Mouse (Mus musculus) kidney, adult 2 months (tissue): ENCODE results near the gene Tns2. TPM values are rescaled to one million over a fixed set of nuclear protein-coding genes. Genes with fewer than 3 reads are reported as not detected.

Source experiments
- DNase-seq: peaks from one replicate; pipeline ENCODE4 v3.0.0; 2021
- H3K27ac ChIP-seq: fragments of 200-500 bp; 2 replicates; pipeline ENCODE4 v1.5.1; 2012; ENCODE audit warnings: low read depth, low read length, control low read depth, inconsistent platforms; ENCODE audit not compliant: insufficient read depth
- H3K27me3 ChIP-seq: fragments of 200-500 bp; replicated peaks from 2 replicates; pipeline ENCODE4 v1.6.1; 2012; ENCODE audit warnings: mild to moderate bottlenecking, moderate library complexity, low read length, inconsistent platforms; ENCODE audit not compliant: control insufficient read depth, insufficient read depth
- H3K36me3 ChIP-seq: fragments of 200-500 bp; 2 replicates; pipeline ENCODE4 v1.6.1; 2012; ENCODE audit warnings: mild to moderate bottlenecking, moderate library complexity, low read length, inconsistent platforms; ENCODE audit not compliant: control insufficient read depth, insufficient read depth
- H3K4me1 ChIP-seq: fragments of 200-500 bp; 2 replicates; pipeline ENCODE4 v1.6.1; 2011; ENCODE audit warnings: low read length; ENCODE audit not compliant: control insufficient read depth, insufficient read depth
- H3K4me3 ChIP-seq: fragments of 200-500 bp; 2 replicates; pipeline ENCODE4 v1.5.1; 2011; ENCODE audit warnings: mild to moderate bottlenecking, low read depth, low read length, control low read depth; ENCODE audit not compliant: insufficient read depth
- CTCF ChIP-seq: fragments of 200-500 bp; conservative IDR thresholded peaks from 2 replicates; pipeline ENCODE4 v1.5.1; 2011; ENCODE audit warnings: low read depth, mild to moderate bottlenecking, control low read depth, low read length, moderate library complexity, mixed read lengths; ENCODE audit not compliant: insufficient read depth, insufficient read length
- POLR2A ChIP-seq: fragments of 200-500 bp; IDR thresholded peaks from one replicate; pipeline ENCODE4 v1.6.1; 2011; ENCODE audit warnings: low read depth, low read length, control low read depth
- WGBS: fragments of 180-500 bp; shearing (Covaris S2); methylation state at CpG from one replicate; pipeline ENCODE4 v1.1.7; 2018; 5-methylcytosine and 5-hydroxymethylcytosine counted together
- polyA plus RNA-seq: library from polyadenylated mRNA; depleted of rRNA; stranded (reverse); fragments of >200 nt; gene quantifications from 2 replicates; pipeline ENCODE4 v1.2.3, GENCODE M21; 2012

The Tns2 gene
- polyA plus RNA-seq, 1 experiment = 124 TPM

DNA sequence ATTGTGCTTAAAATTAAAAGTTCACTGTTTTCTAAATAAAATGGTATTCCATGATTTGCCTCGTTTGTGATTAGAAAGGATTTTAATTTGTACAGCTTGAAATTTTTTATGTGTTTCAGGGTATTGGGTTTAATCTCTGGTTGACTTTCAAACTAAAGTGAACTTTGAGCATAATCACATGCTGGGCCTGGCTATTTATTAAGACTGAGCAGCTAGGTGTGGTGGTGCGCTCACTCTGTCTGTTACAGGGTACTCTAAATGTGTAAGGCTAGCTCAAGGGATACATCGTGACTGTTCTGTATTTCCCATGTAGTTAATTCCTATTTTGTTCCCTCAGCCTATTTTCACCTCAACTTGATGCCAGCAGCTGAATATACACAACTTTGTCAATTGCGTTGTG, 18.1 kb upstream of the Tns2 start:
- 52% methylated on average over 4 of the region's 4 CpGs for WGBS
- Histone ChIP-seq H3K4me3 (no peak overlapping the region), H3K27me3 (no peaks in the 10 kb centered on the region), H3K27ac (peak overlapping the region; percentile 67; the same call in 1 of the 2 replicates), H3K36me3 (peaks cover 13% of the 10 kb centered on the region), H3K4me1 (peaks cover 19% of the 10 kb centered on the region)
- peak; percentile 81 for DNase-seq
- TF ChIP-seq POLR2A = no peak
- no peak for TF ChIP-seq CTCF

DNA sequence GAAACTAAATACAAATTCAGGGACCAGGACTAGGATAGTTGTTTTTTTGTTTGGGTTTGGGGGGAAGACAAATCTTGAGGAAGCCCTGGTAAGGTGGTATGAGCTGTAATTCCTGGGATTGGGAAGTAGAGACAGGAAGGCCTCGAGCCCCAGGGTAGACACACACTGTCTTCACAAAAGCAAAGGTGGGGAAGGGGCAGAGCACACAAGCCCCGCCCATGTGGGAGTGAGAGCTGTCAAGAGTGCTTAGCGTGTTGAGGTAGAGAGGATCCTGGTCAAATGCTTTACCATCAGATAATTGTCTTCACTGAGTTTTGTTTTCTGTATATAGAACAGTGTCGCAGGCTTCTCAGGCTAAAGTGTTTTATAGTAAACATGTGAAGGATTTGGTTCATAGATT, 17.2 kb upstream of the Tns2 start:
- Histone ChIP-seq H3K36me3 (peaks cover 19% of the 10 kb centered on the region), H3K4me3 (no peak overlapping the region), H3K27ac (peak overlapping the region; percentile 63; the same call in 1 of the 2 replicates), H3K27me3 (no peaks in the 10 kb centered on the region), H3K4me1 (peaks cover 19% of the 10 kb centered on the region)
- DNase-seq = no peak
- 66% methylated on average over 4 of the region's 4 CpGs for whole genome bisulfite sequencing
- TF ChIP-seq CTCF (no peak), POLR2A (no peak)

DNA sequence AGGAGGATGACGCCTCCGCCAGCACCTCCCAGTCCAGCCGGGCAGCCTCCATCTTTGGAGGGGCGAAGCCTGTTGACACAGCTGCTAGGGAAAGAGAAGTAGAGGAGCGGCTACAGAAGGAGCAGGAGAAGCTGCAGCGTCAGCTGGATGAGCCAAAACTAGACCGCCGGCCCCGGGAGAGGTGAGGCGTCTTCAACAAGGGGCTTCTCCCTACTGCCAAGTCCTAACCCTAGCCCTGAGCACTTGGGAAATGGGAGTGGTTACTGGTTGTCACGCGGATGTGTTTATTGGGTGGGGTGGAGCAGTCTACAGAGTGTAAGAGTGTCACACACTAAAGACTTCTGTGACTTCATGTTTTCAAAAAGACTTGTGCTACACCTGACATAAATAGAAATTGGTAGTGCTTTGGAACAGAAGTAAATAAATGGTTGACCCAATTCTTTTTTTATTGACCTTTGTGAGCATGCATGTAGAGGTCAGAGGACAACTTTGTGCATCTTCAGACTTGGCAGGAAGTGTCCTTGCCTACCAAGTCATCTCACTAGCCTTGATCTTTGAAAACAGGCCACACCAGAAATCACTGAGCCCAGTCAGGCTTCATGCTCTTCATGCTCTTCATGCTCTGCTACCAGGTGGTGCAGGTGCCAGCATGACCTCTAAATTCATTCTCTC, 10.2 kb upstream of the Tns2 start:
- Histone ChIP-seq H3K27ac (no peak overlapping the region), H3K27me3 (no peaks in the 10 kb centered on the region), H3K4me1 (no peaks in the 10 kb centered on the region), H3K36me3 (peaks cover 49% of the 10 kb centered on the region), H3K4me3 (no peak overlapping the region)
- TF ChIP-seq POLR2A = no peak
- no peak for TF ChIP-seq CTCF
- 59% methylated on average over 12 of the region's 12 CpGs for WGBS
- no peak for DNase-seq

DNA sequence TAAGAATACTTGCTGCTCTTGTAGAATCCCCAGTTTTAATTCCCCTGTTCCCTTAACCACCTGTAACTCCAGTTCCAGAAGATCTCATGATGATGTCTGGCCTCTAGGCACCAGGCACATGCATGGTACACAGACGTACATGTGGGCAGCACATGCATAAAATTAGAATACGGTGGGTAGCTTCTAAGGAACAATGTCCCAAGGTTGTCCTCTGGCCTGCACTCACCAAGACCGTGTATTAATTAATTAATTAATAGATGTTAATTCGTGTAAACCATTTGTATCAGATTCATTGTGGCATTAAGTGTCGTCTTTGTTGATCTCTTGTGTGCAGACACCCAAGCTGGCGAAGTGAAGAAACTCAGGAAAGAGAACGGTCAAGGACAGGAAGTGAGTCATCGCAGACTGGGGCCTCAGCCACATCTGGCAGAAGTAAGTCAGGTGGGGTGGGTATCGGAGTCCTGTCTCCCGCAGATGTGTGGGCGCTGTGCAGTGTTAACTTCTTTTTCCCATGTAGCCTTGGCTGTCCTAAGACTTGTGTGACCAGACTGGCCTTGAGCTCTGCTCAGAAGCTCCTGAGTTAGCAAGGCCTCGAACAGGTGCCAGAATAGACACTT, 9.0 kb upstream of the Tns2 start:
- DNase-seq = no peak
- H3K4me1 ChIP-seq = no peaks in the 10 kb centered on the region
- 70% methylated on average over 12 of the region's 12 CpGs for WGBS
- no peak for TF ChIP-seq POLR2A
- no peak for TF ChIP-seq CTCF
- peaks cover 49% of the 10 kb centered on the region for H3K36me3 ChIP-seq
- H3K4me3 ChIP-seq = no peak overlapping the region
- no peaks in the 10 kb centered on the region for H3K27me3 ChIP-seq
- no peak overlapping the region for H3K27ac ChIP-seq

DNA sequence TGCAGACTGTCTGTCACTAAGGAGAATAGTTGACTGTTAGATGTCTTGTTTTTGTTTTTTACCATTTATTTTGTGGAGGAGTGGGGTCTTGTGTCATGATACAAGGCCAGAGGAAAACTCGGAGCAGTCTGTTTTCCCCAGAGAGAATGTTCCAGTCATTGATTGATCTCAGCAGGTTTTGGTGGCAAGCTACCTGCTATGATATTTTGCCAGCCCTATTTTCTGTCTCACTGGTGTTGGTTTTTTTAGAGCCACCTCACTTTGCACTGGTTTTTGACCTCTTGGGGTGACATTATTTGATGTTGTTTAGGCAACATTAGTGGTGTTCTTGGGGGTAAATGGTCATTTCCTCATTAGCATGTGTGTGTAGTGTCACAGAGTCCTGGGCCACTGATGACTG, 8.5 kb upstream of the Tns2 start:
- Histone ChIP-seq H3K27me3 (no peaks in the 10 kb centered on the region), H3K27ac (no peak overlapping the region), H3K4me1 (no peaks in the 10 kb centered on the region), H3K36me3 (peaks cover 47% of the 10 kb centered on the region), H3K4me3 (no peak overlapping the region)
- no peak for TF ChIP-seq POLR2A
- TF ChIP-seq CTCF = no peak
- WGBS = 59% methylated on average over 1 of the region's 1 CpGs
- DNase-seq = no peak

DNA sequence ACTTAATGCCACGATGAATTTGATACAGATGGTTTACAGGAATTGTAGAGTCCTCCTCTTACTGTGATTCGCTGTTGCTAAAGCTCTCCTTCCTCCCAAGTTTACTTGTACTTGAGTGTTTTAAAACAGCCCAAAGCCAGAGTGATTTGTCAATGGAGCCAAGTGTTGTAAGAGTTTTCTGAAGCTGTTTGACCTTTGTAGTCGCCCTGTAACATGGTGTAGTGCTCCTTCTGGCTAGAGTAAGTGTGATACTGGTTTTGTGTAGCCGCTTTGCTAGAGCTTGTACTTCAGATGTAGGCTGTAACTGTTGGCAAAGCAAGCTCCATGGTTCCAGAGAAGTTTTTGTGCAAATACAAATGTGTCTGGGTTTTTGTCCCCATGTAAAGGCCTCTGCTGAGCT, 8.0 kb upstream of the Tns2 start:
- WGBS = 81% methylated on average over 4 of the region's 4 CpGs
- no peak overlapping the region for H3K27ac ChIP-seq

DNA sequence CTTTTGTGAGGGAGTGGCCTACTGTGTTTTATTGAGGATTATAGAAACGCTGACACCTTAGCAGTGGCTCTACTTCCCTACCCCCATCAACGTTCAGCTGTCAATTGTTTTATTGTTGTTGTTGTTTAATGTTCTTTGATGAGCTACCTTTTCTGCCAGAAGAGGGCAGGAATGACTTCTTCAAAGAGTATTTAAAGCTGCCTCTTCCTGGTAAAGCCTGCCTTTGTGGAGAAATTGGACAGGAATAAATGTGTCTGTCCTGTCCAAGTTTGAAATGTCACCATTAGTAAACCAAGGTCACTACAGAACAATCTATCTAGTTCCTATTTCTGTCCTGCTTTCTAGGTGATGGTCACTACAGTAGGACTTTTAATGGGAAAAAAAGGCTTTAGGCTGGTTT, 6.1 kb upstream of the Tns2 start:
- TF ChIP-seq CTCF = no peak
- H3K4me1 ChIP-seq = 0 out of 2 replicates have a peak, but pooled peaks cover 3% of the 10 kb centered on the region
- WGBS = 19% methylated on average over 2 of the region's 2 CpGs
- H3K4me3 ChIP-seq = no peak overlapping the region
- no peak overlapping the region for H3K27ac ChIP-seq
- DNase-seq = no peak
- H3K36me3 ChIP-seq = peaks cover 30% of the 10 kb centered on the region
- H3K27me3 ChIP-seq = no peaks in the 10 kb centered on the region

More for the DNA sequence above, 8.0 kb upstream of the Tns2 start:
- DNase-seq = no peak
- TF ChIP-seq POLR2A (no peak), CTCF (no peak)
- peaks cover 45% of the 10 kb centered on the region for H3K36me3 ChIP-seq
- no peak overlapping the region for H3K4me3 ChIP-seq
- H3K27me3 ChIP-seq = no peaks in the 10 kb centered on the region
- H3K4me1 ChIP-seq = no peaks in the 10 kb centered on the region

DNA sequence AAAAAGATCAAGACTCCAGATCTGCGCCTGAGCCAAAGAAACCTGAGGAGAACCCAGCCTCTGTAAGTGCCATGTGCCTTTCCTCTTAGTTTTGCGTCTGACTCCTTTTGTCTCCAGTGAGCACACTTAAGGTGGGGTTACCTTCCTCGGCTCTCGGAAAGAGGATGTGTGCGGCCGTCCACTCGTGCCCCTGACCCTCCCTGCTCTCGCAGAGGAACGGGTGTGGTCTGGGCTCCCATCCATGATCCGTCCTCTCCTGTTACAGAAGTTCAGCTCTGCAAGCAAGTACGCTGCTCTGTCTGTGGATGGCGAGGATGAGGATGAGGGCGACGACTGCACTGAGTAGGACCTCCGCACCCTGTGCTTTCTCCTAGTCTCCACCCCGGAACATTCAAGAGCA, 5.2 kb upstream of the Tns2 start:
- no peak for DNase-seq
- 70% methylated on average over 16 of the region's 16 CpGs for WGBS
- Histone ChIP-seq H3K4me3 (no peak overlapping the region), H3K27ac (no peak overlapping the region), H3K36me3 (peaks cover 26% of the 10 kb centered on the region), H3K4me1 (peaks cover 10% of the 10 kb centered on the region; the same call in 1 of the 2 replicates), H3K27me3 (no peaks in the 10 kb centered on the region)
- TF ChIP-seq POLR2A (no peak), CTCF (no peak)
